Mouse (Mus musculus) frontal cortex, postnatal 25 days (tissue): ENCODE results near the gene Slc17a8.
"Not testable (repeated sequence)": the region's sequence is repeated elsewhere in the genome, so short reads cannot be mapped to it uniquely, and the experiment has no call there.

Source experiments
- DNase-seq, 2 experiments: peaks; one replicate each; pipeline ENCODE4 v3.0.0; 2022; ENCODE audit warnings: low spot score in 2 of 2

The Slc17a8 gene

GRCm38 (mm10) chr10:89621129-89621528 lies at the start of gene Slc17a8:
Slc17a8 (minus strand) TSS chr10:89621253.
- DNase-seq = no peak

GRCm38 (mm10) chr10:89670371-89670770 lies 49.3 kb upstream of the Slc17a8 start:
- not testable (repeated sequence) for DNase-seq

GRCm38 (mm10) chr10:89667571-89667970 lies 46.5 kb upstream of the Slc17a8 start:
- DNase-seq = no peak

- DNase-seq = no peak
Measured at GRCm38 (mm10) chr10:89665679-89666078, 44.6 kb upstream of the Slc17a8 start.

- DNase-seq = no peak
Measured at GRCm38 (mm10) chr10:89664977-89665645, 44.1 kb upstream of the Slc17a8 start.

- no peak for DNase-seq
Measured at GRCm38 (mm10) chr10:89656366-89656765, 35.3 kb upstream of the Slc17a8 start.

- DNase-seq = no peak
Measured at GRCm38 (mm10) chr10:89652912-89653311, 31.9 kb upstream of the Slc17a8 start.

- DNase-seq = no peak
Measured at GRCm38 (mm10) chr10:89651691-89652090, 30.6 kb upstream of the Slc17a8 start.

GRCm38 (mm10) chr10:89646918-89647317 lies 25.9 kb upstream of the Slc17a8 start:
- DNase-seq = no peak

GRCm38 (mm10) chr10:89637001-89637400 lies 15.9 kb upstream of the Slc17a8 start:
- no peak for DNase-seq

GRCm38 (mm10) chr10:89635018-89635417 lies 14.0 kb upstream of the Slc17a8 start:
- DNase-seq = no peak

GRCm38 (mm10) chr10:89633736-89634426 lies 12.8 kb upstream of the Slc17a8 start:
- DNase-seq = no peak

GRCm38 (mm10) chr10:89633121-89633520 lies 12.1 kb upstream of the Slc17a8 start:
- DNase-seq = no peak

GRCm38 (mm10) chr10:89631831-89632230 lies 10.8 kb upstream of the Slc17a8 start:
- DNase-seq = no peak

- no peak for DNase-seq
Measured at GRCm38 (mm10) chr10:89630564-89630963, 9.5 kb upstream of the Slc17a8 start.

- no peak for DNase-seq
Measured at GRCm38 (mm10) chr10:89630052-89630451, 9.0 kb upstream of the Slc17a8 start.

GRCm38 (mm10) chr10:89626714-89627113 lies 5.7 kb upstream of the Slc17a8 start:
- DNase-seq = no peak

GRCm38 (mm10) chr10:89624196-89624595 lies 3.1 kb upstream of the Slc17a8 start:
- DNase-seq = no peak

GRCm38 (mm10) chr10:89599311-89599710 lies 21.7 kb downstream of the Slc17a8 start:
- no peak for DNase-seq

GRCm38 (mm10) chr10:89597275-89597674 lies 23.8 kb downstream of the Slc17a8 start:
- no peak for DNase-seq

GRCm38 (mm10) chr10:89595935-89596334 lies 25.1 kb downstream of the Slc17a8 start:
- no peak for DNase-seq

GRCm38 (mm10) chr10:89595514-89595913 lies 25.5 kb downstream of the Slc17a8 start:
- DNase-seq = no peak

- DNase-seq = no peak
Measured at GRCm38 (mm10) chr10:89594309-89594708, 26.7 kb downstream of the Slc17a8 start.
